Mouse (Mus musculus): ENCODE data around the gene Mymx.

The Mymx gene

GRCm38 (mm10) chr17:45589844-45590243 lies 12.1 kb downstream of the Mymx start:
- DNase-seq (ENCODE audit: low read depth): no peak

GRCm38 (mm10) chr17:45589236-45589635 lies 12.7 kb downstream of the Mymx start:
- DNase-seq (ENCODE audit: low read depth): no peak

GRCm38 (mm10) chr17:45588370-45588769 lies 13.5 kb downstream of the Mymx start:
- no peak for DNase-seq (ENCODE audit: low read depth)

- DNase-seq (ENCODE audit: low read depth): no peak
Observed at GRCm38 (mm10) chr17:45586449-45586837, 15.5 kb downstream of the Mymx start.

GRCm38 (mm10) chr17:45585725-45586448 lies 16.0 kb downstream of the Mymx start:
- no peak for DNase-seq (ENCODE audit: low read depth)

GRCm38 (mm10) chr17:45584939-45585678 lies 16.8 kb downstream of the Mymx start:
- no peak for DNase-seq (ENCODE audit: low read depth)

GRCm38 (mm10) chr17:45584096-45584896 lies 17.6 kb downstream of the Mymx start:
- DNase-seq (ENCODE audit: low read depth): no peak

- DNase-seq (ENCODE audit: low read depth): no peak
Observed at GRCm38 (mm10) chr17:45582715-45583355, 19.1 kb downstream of the Mymx start.

- no peak for DNase-seq (ENCODE audit: low read depth)
Observed at GRCm38 (mm10) chr17:45582188-45582587, 19.7 kb downstream of the Mymx start.

GRCm38 (mm10) chr17:45581567-45581983 lies 20.3 kb downstream of the Mymx start:
- DNase-seq (ENCODE audit: low read depth): peak; percentile 89

GRCm38 (mm10) chr17:45580958-45581477 lies 20.9 kb downstream of the Mymx start:
- DNase-seq (ENCODE audit: low read depth): no peak

- DNase-seq (ENCODE audit: low read depth): no peak
Observed at GRCm38 (mm10) chr17:45579554-45579953, 22.3 kb downstream of the Mymx start.

GRCm38 (mm10) chr17:45578843-45579242 lies 23.1 kb downstream of the Mymx start:
- DNase-seq (ENCODE audit: low read depth): no peak

GRCm38 (mm10) chr17:45578242-45578641 lies 23.7 kb downstream of the Mymx start:
- no peak for DNase-seq (ENCODE audit: low read depth)

- DNase-seq (ENCODE audit: low read depth): no peak
Observed at GRCm38 (mm10) chr17:45575123-45575897, 26.6 kb downstream of the Mymx start.

GRCm38 (mm10) chr17:45574129-45574761 lies 27.7 kb downstream of the Mymx start:
- DNase-seq (ENCODE audit: low read depth): no peak

- peak; percentile 89 for DNase-seq (ENCODE audit: low read depth)
Observed at GRCm38 (mm10) chr17:45573780-45574123, 28.1 kb downstream of the Mymx start.

GRCm38 (mm10) chr17:45573087-45573779 lies 28.7 kb downstream of the Mymx start, which contains the start of gene Hsp90ab1:
Gene Hsp90ab1 (minus strand): TSS chr17:45573271.
- DNase-seq (ENCODE audit: low read depth): peak; percentile 94

GRCm38 (mm10) chr17:45572103-45573086 lies 29.5 kb downstream of the Mymx start:
- DNase-seq (ENCODE audit: low read depth): no peak
